Mouse (Mus musculus): ENCODE measurements around the gene Erich6. TPM values are rescaled to one million over a fixed set of nuclear protein-coding genes. Genes with fewer than 3 reads are reported as not detected.

The Erich6 gene
- polyA plus RNA-seq, 1 experiment: 0.03 TPM

DNA sequence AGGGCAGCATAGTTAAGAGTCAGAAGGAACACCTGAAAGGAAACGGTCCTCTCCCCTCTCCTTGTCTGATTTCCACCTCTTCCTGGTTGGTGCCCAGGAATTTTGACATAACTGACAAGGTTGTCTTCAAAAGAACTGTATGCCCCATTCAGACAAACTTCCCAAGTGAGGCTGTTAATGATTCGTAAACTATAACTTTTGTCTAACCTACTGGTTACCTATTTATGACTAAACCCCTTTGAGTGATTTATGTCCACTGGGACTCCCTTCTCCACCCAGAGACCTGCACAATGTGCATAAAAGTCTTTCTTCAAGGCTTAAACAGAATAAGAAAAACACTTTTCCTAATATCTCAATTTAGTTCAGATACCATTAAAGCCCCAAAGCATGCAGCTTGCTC is 10.2 kb upstream of the Erich6 start:
- Histone ChIP-seq H3K4me1 (ENCODE audit: control insufficient read depth, insufficient read depth, low read length) (peaks cover 12% of the 10 kb centered on the region), H3K4me3 (ENCODE audit: insufficient read depth, low read depth, low read length) (no peak overlapping the region), H3K27ac (ENCODE audit: insufficient read depth, low read depth, low read length) (peak overlapping the region; percentile 26; the same call in 1 of the 2 replicates), H3K27me3 (replicated peaks; ENCODE audit: control insufficient read depth, insufficient read depth, low read length) (no peaks in the 10 kb centered on the region), H3K36me3 (ENCODE audit: control insufficient read depth, insufficient read depth, low read length) (no peaks in the 10 kb centered on the region)
- DNase-seq: peak; percentile 68
- WGBS: 23% methylated on average over 2 of the region's 2 CpGs
- TF ChIP-seq POLR2A (IDR thresholded peaks at IDR 0.05; ENCODE audit: low read depth, low read length) (no peak), CTCF (conservative IDR thresholded peaks at IDR 0.05; ENCODE audit: insufficient read depth, insufficient read length, low read depth, low read length) (no peak)

DNA sequence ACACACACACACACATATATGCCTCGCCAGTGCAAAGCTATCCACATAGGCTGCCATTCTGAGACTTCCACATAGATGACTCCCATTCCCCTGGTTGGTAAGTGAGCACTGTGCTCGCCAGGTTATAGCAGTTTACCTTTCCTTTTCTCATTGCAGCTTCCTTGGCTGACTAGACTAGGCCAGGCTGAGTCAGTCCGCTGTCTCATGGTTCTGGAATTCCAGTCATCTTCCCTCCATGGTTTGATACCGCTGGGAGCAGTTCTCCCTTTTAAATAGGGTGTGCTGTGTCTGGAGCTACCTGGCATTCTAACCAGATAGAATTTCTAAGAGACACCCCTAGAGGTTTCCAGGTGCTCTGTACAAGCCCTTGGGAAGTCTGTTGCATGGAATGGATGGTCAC is 9.2 kb upstream of the Erich6 start:
- Histone ChIP-seq H3K4me1 (ENCODE audit: control insufficient read depth, insufficient read depth, low read length) (peaks cover 12% of the 10 kb centered on the region), H3K36me3 (ENCODE audit: control insufficient read depth, insufficient read depth, low read length) (no peaks in the 10 kb centered on the region), H3K27ac (ENCODE audit: insufficient read depth, low read depth, low read length) (no peak overlapping the region; the same call in 1 of the 2 replicates), H3K4me3 (ENCODE audit: insufficient read depth, low read depth, low read length) (no peak overlapping the region), H3K27me3 (replicated peaks; ENCODE audit: control insufficient read depth, insufficient read depth, low read length) (no peaks in the 10 kb centered on the region)
- no peak for TF ChIP-seq CTCF (conservative IDR thresholded peaks at IDR 0.05; ENCODE audit: insufficient read depth, insufficient read length, low read depth, low read length)
- no peak for TF ChIP-seq POLR2A (IDR thresholded peaks at IDR 0.05; ENCODE audit: low read depth, low read length)
- no peak for DNase-seq
- 58% methylated on average over 4 of the region's 4 CpGs for WGBS

DNA sequence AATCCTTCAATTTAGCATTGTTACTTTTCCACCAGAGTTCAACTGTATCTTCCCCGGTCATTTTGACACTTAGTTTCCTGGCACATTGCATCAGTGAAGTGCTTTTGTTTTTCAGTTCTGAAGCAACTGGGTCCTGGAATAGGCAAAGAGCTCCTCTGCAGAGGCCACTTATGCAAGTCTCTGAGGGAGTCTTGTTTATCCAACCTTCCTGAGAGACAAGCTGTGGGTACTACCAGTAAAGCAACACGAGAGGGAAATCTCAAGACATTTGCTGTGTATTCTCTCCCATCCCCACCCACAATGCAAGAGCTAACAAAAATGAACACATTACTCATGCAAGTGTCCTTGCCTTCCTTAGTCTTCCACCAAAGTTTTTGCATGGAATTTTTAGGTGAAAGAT is 5.3 kb downstream of the Erich6 start:
- Histone ChIP-seq H3K27ac (ENCODE audit: insufficient read depth, low read depth, low read length) (no peak overlapping the region), H3K4me3 (ENCODE audit: insufficient read depth, low read depth, low read length) (no peak overlapping the region), H3K36me3 (ENCODE audit: control insufficient read depth, insufficient read depth, low read length) (no peaks in the 10 kb centered on the region), H3K4me1 (ENCODE audit: control insufficient read depth, insufficient read depth, low read length) (no peaks in the 10 kb centered on the region), H3K27me3 (replicated peaks; ENCODE audit: control insufficient read depth, insufficient read depth, low read length) (no peaks in the 10 kb centered on the region)
- no peak for DNase-seq
- TF ChIP-seq POLR2A (IDR thresholded peaks at IDR 0.05; ENCODE audit: low read depth, low read length) (no peak), CTCF (conservative IDR thresholded peaks at IDR 0.05; ENCODE audit: insufficient read depth, insufficient read length, low read depth, low read length) (no peak)
- WGBS: 72% methylated on average over 2 of the region's 2 CpGs

DNA sequence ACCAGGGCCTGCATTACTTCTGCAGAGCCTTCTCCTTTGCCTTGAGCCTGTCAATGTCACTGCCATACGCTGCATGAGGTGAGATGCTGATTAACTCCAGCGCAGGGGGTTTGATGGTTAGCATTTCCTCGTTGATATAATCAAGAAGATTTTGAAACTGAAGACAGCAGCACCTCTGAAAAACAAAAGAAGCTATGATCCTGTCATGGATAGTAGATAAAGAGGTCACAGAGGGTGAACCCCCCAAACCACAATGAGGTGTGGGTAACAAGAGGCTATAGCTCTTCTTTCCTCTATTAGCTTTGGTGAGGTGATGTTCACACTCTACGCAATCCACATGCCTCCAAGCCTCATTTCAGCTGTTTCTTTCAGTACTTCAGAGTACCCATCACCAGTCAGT is 12.0 kb downstream of the Erich6 start:
- Histone ChIP-seq H3K36me3 (ENCODE audit: control insufficient read depth, insufficient read depth, low read length) (no peaks in the 10 kb centered on the region), H3K4me1 (ENCODE audit: control insufficient read depth, insufficient read depth, low read length) (no peaks in the 10 kb centered on the region), H3K27ac (ENCODE audit: insufficient read depth, low read depth, low read length) (no peak overlapping the region), H3K27me3 (replicated peaks; ENCODE audit: control insufficient read depth, insufficient read depth, low read length) (no peaks in the 10 kb centered on the region), H3K4me3 (ENCODE audit: insufficient read depth, low read depth, low read length) (no peak overlapping the region)
- DNase-seq: no peak
- WGBS: 89% methylated on average over 4 of the region's 4 CpGs
- no peak for TF ChIP-seq POLR2A (IDR thresholded peaks at IDR 0.05; ENCODE audit: low read depth, low read length)
- no peak for TF ChIP-seq CTCF (conservative IDR thresholded peaks at IDR 0.05; ENCODE audit: insufficient read depth, insufficient read length, low read depth, low read length)

- Histone ChIP-seq H3K27me3 (replicated peaks; ENCODE audit: control insufficient read depth, insufficient read depth, low read length) (no peaks in the 10 kb centered on the region), H3K27ac (ENCODE audit: insufficient read depth, low read depth, low read length) (no peak overlapping the region), H3K36me3 (ENCODE audit: control insufficient read depth, insufficient read depth, low read length) (no peaks in the 10 kb centered on the region), H3K4me1 (ENCODE audit: control insufficient read depth, insufficient read depth, low read length) (no peaks in the 10 kb centered on the region), H3K4me3 (ENCODE audit: insufficient read depth, low read depth, low read length) (no peak overlapping the region)
- DNase-seq: no peak
- WGBS: 73% methylated on average over 3 of the region's 3 CpGs
- TF ChIP-seq POLR2A (IDR thresholded peaks at IDR 0.05; ENCODE audit: low read depth, low read length): no peak
- TF ChIP-seq CTCF (conservative IDR thresholded peaks at IDR 0.05; ENCODE audit: insufficient read depth, insufficient read length, low read depth, low read length): no peak
These were observed 14.2 kb downstream of the Erich6 start for GRCm38 (mm10) chr3:58622665-58623394.

- H3K4me3 ChIP-seq (ENCODE audit: insufficient read depth, low read depth, low read length): no peak overlapping the region
- H3K27me3 ChIP-seq (replicated peaks; ENCODE audit: control insufficient read depth, insufficient read depth, low read length): no peaks in the 10 kb centered on the region
- 75% methylated on average over 7 of the region's 7 CpGs for WGBS
- no peaks in the 10 kb centered on the region for H3K36me3 ChIP-seq (ENCODE audit: control insufficient read depth, insufficient read depth, low read length)
- H3K4me1 ChIP-seq (ENCODE audit: control insufficient read depth, insufficient read depth, low read length): no peaks in the 10 kb centered on the region
- DNase-seq: no peak
- TF ChIP-seq POLR2A (IDR thresholded peaks at IDR 0.05; ENCODE audit: low read depth, low read length) (no peak), CTCF (conservative IDR thresholded peaks at IDR 0.05; ENCODE audit: insufficient read depth, insufficient read length, low read depth, low read length) (no peak)
- H3K27ac ChIP-seq (ENCODE audit: insufficient read depth, low read depth, low read length): no peak overlapping the region
These were observed 15.9 kb downstream of the Erich6 start for GRCm38 (mm10) chr3:58621066-58621465.

- TF ChIP-seq POLR2A (IDR thresholded peaks at IDR 0.05; ENCODE audit: low read depth, low read length) (no peak), CTCF (conservative IDR thresholded peaks at IDR 0.05; ENCODE audit: insufficient read depth, insufficient read length, low read depth, low read length) (no peak)
- WGBS: 80% methylated on average over 5 of the region's 5 CpGs
These were observed 27.0 kb downstream of the Erich6 start for GRCm38 (mm10) chr3:58609985-58610384.

More at GRCm38 (mm10) chr3:58609985-58610384, 27.0 kb downstream of the Erich6 start:
- DNase-seq: no peak
- H3K27me3 ChIP-seq (replicated peaks; ENCODE audit: control insufficient read depth, insufficient read depth, low read length): no peaks in the 10 kb centered on the region
- no peaks in the 10 kb centered on the region for H3K36me3 ChIP-seq (ENCODE audit: control insufficient read depth, insufficient read depth, low read length)
- no peak overlapping the region for H3K4me3 ChIP-seq (ENCODE audit: insufficient read depth, low read depth, low read length)
- H3K4me1 ChIP-seq (ENCODE audit: control insufficient read depth, insufficient read depth, low read length): no peaks in the 10 kb centered on the region
- H3K27ac ChIP-seq (ENCODE audit: insufficient read depth, low read depth, low read length): no peak overlapping the region
